9 mouse cellular contexts compared by ENCODE assay signal in genomic region chr10:43034811-43035210, GRCm38 (mm10).
DNase-seq lines count a peak whose midpoint lies in the region; ATAC-seq lines count a peak whose summit lies in the region.
"Had no signal": no experiment of that assay in that cellular context is flagged by ENCODE, and none has a peak within 500 bp of the region (broad histone marks: within the 10 kb centered on the region; RNA-seq: fewer than 3 reads in every experiment).

No protein-coding gene starts in this region.

- peaks cover 7% of the 10 kb centered on the region for H3K9me3 ChIP-seq in heart, embryonic 13.5 days
- no peaks in the 10 kb centered on the region for H3K9me3 ChIP-seq in liver, embryonic 16.5 days (replicated peaks; ENCODE audit: control insufficient read depth, low read length)
- H3K9me3 ChIP-seq: stomach, embryonic 15.5 days had no signal

- peak overlapping the region; percentile 58 for H3K27ac ChIP-seq in heart, embryonic 13.5 days (replicated peaks)
- no peak overlapping the region for H3K27ac ChIP-seq in liver, embryonic 16.5 days (ENCODE audit: low read length)
- H3K27ac ChIP-seq: stomach, embryonic 15.5 days had no signal

- WGBS in heart, embryonic 13.5 days: 44% methylated on average over 4 of the region's 4 CpGs
- WGBS in liver, embryonic 16.5 days (ENCODE audit: insufficient replicate concordance): 45% methylated on average over 4 of the region's 4 CpGs

- H3K4me2 ChIP-seq in heart, embryonic 13.5 days: no peak overlapping the region
- H3K4me2 ChIP-seq in liver, embryonic 16.5 days (ENCODE audit: low read depth, low read length): no peak overlapping the region
- H3K4me2 ChIP-seq: stomach, embryonic 15.5 days had no signal

- no peaks in the 10 kb centered on the region for H3K36me3 ChIP-seq in heart, embryonic 13.5 days
- H3K36me3 ChIP-seq in liver, embryonic 16.5 days (ENCODE audit: control insufficient read depth, insufficient read depth): no peaks in the 10 kb centered on the region
- H3K36me3 ChIP-seq: stomach, embryonic 15.5 days had no signal

- no peak overlapping the region for H3K9ac ChIP-seq in heart, embryonic 13.5 days
- H3K9ac ChIP-seq in liver, embryonic 16.5 days (ENCODE audit: low read depth, low read length): no peak overlapping the region
- H3K9ac ChIP-seq: stomach, embryonic 15.5 days had no signal

- no peak overlapping the region for H3K4me3 ChIP-seq in heart, embryonic 13.5 days
- no peak overlapping the region for H3K4me3 ChIP-seq in liver, embryonic 16.5 days (ENCODE audit: low read depth, low read length)
- H3K4me3 ChIP-seq: stomach, embryonic 15.5 days had no signal

- H3K27me3 ChIP-seq in heart, embryonic 13.5 days (replicated peaks): no peaks in the 10 kb centered on the region
- H3K27me3 ChIP-seq in liver, embryonic 16.5 days (ENCODE audit: control insufficient read depth, insufficient read depth, low read depth, low read length): no peaks in the 10 kb centered on the region
- H3K27me3 ChIP-seq: stomach, embryonic 15.5 days had no signal

- peak; percentile 20 for DNase-seq in 3T3-L1 (ENCODE audit: low read depth, low spot score)
- peak; percentile 82 for DNase-seq in adrenal gland, adult 2 months
- DNase-seq in cerebellum, adult 18-20 months: no peak
- DNase-seq in right cerebral cortex, postnatal 14 days: no peak
- no peak for DNase-seq in right cerebral cortex, postnatal 10 days (ENCODE audit: low spot score in 2 of 2)

- peak; percentile 53; the same call in 1 of the 2 replicates for ATAC-seq in heart, embryonic 13.5 days (ENCODE audit: extremely low read depth, insufficient number of reproducible peaks, low FRiP score, low TSS enrichment)
- 0 out of 2 replicates have a peak, but pooled peaks have one; percentile 37 for ATAC-seq in liver, embryonic 16.5 days (ENCODE audit: low read depth)
- ATAC-seq in activated CD4-positive, CD25-positive, alpha-beta regulatory T cell, adult 4 months: no peak

- peaks cover 46% of the 10 kb centered on the region for H3K4me1 ChIP-seq in heart, embryonic 13.5 days
- no peaks in the 10 kb centered on the region for H3K4me1 ChIP-seq in liver, embryonic 16.5 days (ENCODE audit: control insufficient read depth, low read depth, low read length)
- H3K4me1 ChIP-seq: stomach, embryonic 15.5 days had no signal

Comparison
In these comparisons a context has a peak if more than half of its experiments do, and no peak if none do; other contexts are left out.
1. DNase-seq: peak in 3T3-L1 (single experiment) and adrenal gland, adult 2 months (single experiment); none in cerebellum, adult 18-20 months (0 of 2), right cerebral cortex, postnatal 14 days (single experiment) and right cerebral cortex, postnatal 10 days (0 of 2).